ENCODE assay signal across 7 mouse cellular contexts in genomic region chr9:32031950-32032453, GRCm38 (mm10).
DNase-seq lines count a peak whose midpoint lies in the region; ATAC-seq and TF ChIP-seq lines count a peak whose summit lies in the region.

No protein-coding gene starts in this region.

- H3K36me3 ChIP-seq in embryonic facial prominence, embryonic 11.5 days (replicated peaks; ENCODE audit: control insufficient read depth, insufficient read depth, low read depth, low read length): no peaks in the 10 kb centered on the region
- no peaks in the 10 kb centered on the region for H3K36me3 ChIP-seq in limb, embryonic 14.5 days (ENCODE audit: control insufficient read depth, insufficient read depth, low read length)
- no peaks in the 10 kb centered on the region for H3K36me3 ChIP-seq in midbrain, embryonic 16.5 days (ENCODE audit: control insufficient read depth, insufficient read depth, low read length)
- H3K36me3 ChIP-seq in splenic B cell, adult 2 months (ENCODE audit: control insufficient read depth, insufficient read depth, low read length, poor library complexity, severe bottlenecking): no peaks in the 10 kb centered on the region

- WGBS in bone marrow, adult 2 months: 4% methylated on average over 62 of the region's 64 CpGs
- WGBS in embryonic facial prominence, embryonic 11.5 days: under 1% methylated on average over 10 of the region's 64 CpGs
- WGBS in limb, embryonic 14.5 days: under 1% methylated on average over 21 of the region's 64 CpGs
- WGBS in midbrain, embryonic 16.5 days: 0% methylated on average over 40 of the region's 64 CpGs

- peak overlapping the region; percentile 82 for H3K4me2 ChIP-seq in embryonic facial prominence, embryonic 11.5 days (ENCODE audit: low read depth, low read length)
- peak overlapping the region; percentile 88 for H3K4me2 ChIP-seq in limb, embryonic 14.5 days (replicated peaks; ENCODE audit: low read depth, low read length, severe bottlenecking)
- peak overlapping the region; percentile 85 for H3K4me2 ChIP-seq in midbrain, embryonic 16.5 days (ENCODE audit: low read length)

- no peaks in the 10 kb centered on the region for H3K4me1 ChIP-seq in bone marrow, adult 2 months (ENCODE audit: control insufficient read depth, insufficient read depth, low read length)
- H3K4me1 ChIP-seq in embryonic facial prominence, embryonic 11.5 days (ENCODE audit: control insufficient read depth, insufficient read depth, low read length): no peaks in the 10 kb centered on the region
- peaks cover 16% of the 10 kb centered on the region for H3K4me1 ChIP-seq in limb, embryonic 14.5 days (ENCODE audit: control insufficient read depth, insufficient read depth, low read length)
- H3K4me1 ChIP-seq in midbrain, embryonic 16.5 days (ENCODE audit: control insufficient read depth, insufficient read depth, low read length): peaks cover 22% of the 10 kb centered on the region

- no peaks in the 10 kb centered on the region for H3K9me3 ChIP-seq in embryonic facial prominence, embryonic 11.5 days (replicated peaks; ENCODE audit: control insufficient read depth, low read length)
- no peaks in the 10 kb centered on the region for H3K9me3 ChIP-seq in limb, embryonic 14.5 days (ENCODE audit: control insufficient read depth, low read length)
- H3K9me3 ChIP-seq in midbrain, embryonic 16.5 days (replicated peaks; ENCODE audit: control insufficient read depth, low read length, poor library complexity, severe bottlenecking): no peaks in the 10 kb centered on the region

- H3K27me3 ChIP-seq in embryonic facial prominence, embryonic 11.5 days (ENCODE audit: control insufficient read depth, insufficient read depth, low read length): no peaks in the 10 kb centered on the region
- H3K27me3 ChIP-seq in limb, embryonic 14.5 days (ENCODE audit: control insufficient read depth, insufficient read depth, low read length): no peaks in the 10 kb centered on the region
- H3K27me3 ChIP-seq in midbrain, embryonic 16.5 days (ENCODE audit: control insufficient read depth, insufficient read depth, low read depth, low read length): no peaks in the 10 kb centered on the region
- no peaks in the 10 kb centered on the region; the same call in 1 of the 2 replicates for H3K27me3 ChIP-seq in splenic B cell, adult 2 months (ENCODE audit: control insufficient read depth, insufficient read depth, low read length, poor library complexity, severe bottlenecking)

- peak; percentile 93 for DNase-seq in embryonic facial prominence, embryonic 11.5 days (ENCODE audit: low spot score)
- DNase-seq in heart, adult 8-10 months (ENCODE audit: low spot score): peak; percentile 73
- DNase-seq in kidney, adult 9 months: peak; percentile 81
- DNase-seq in limb, embryonic 14.5 days (ENCODE audit: low spot score): peak; percentile 87
- peak; percentile 7 for DNase-seq in splenic B cell, adult 2 months (ENCODE audit: low read depth, low spot score)

- no peak overlapping the region; the same call in 1 of the 2 replicates for H3K27ac ChIP-seq in bone marrow, adult 2 months (ENCODE audit: control insufficient read depth, insufficient read depth, low read depth, low read length, poor library complexity)
- peak overlapping the region; percentile 59; the same call in 1 of the 2 replicates for H3K27ac ChIP-seq in embryonic facial prominence, embryonic 11.5 days (replicated peaks; ENCODE audit: low read depth, low read length)
- H3K27ac ChIP-seq in limb, embryonic 14.5 days (replicated peaks; ENCODE audit: low read depth, low read length): peak overlapping the region; percentile 79
- H3K27ac ChIP-seq in midbrain, embryonic 16.5 days (ENCODE audit: low read length): peak overlapping the region; percentile 95

- H3K4me3 ChIP-seq in bone marrow, adult 2 months (replicated peaks; ENCODE audit: control insufficient read depth, low read depth, low read length): peak overlapping the region; percentile 17
- H3K4me3 ChIP-seq in embryonic facial prominence, embryonic 11.5 days (ENCODE audit: low read depth, low read length): peak overlapping the region; percentile 80
- H3K4me3 ChIP-seq in limb, embryonic 14.5 days (replicated peaks; ENCODE audit: low read length): peak overlapping the region; percentile 82
- peak overlapping the region; percentile 79 for H3K4me3 ChIP-seq in midbrain, embryonic 16.5 days (ENCODE audit: low read depth, low read length)

- TF ChIP-seq CTCF in bone marrow, adult 2 months (IDR thresholded peaks at IDR 0.05; ENCODE audit: control insufficient read depth, insufficient read depth, low read length): no peak

- TF ChIP-seq POLR2A in bone marrow, adult 2 months (IDR thresholded peaks at IDR 0.05; ENCODE audit: borderline replicate concordance, control insufficient read depth, low read depth, low read length): no peak
- TF ChIP-seq POLR2A in limb, embryonic 14.5 days (IDR thresholded peaks at IDR 0.05; ENCODE audit: borderline replicate concordance, extremely low read depth, insufficient read depth, insufficient read length): 0 out of 2 replicates have a peak, but pooled peaks have one; percentile 48

- ATAC-seq in embryonic facial prominence, embryonic 11.5 days (replicated peaks; ENCODE audit: insufficient number of reproducible peaks, low FRiP score, low TSS enrichment, low read depth): peak; percentile 82
- ATAC-seq in limb, embryonic 14.5 days (ENCODE audit: low FRiP score, low read depth): peak; percentile 92
- ATAC-seq in midbrain, embryonic 16.5 days: peak; percentile 90

- H3K9ac ChIP-seq in embryonic facial prominence, embryonic 11.5 days (replicated peaks; ENCODE audit: low read length): peak overlapping the region; percentile 89
- peak overlapping the region; percentile 92 for H3K9ac ChIP-seq in limb, embryonic 14.5 days (ENCODE audit: low read depth, low read length, severe bottlenecking)
- peak overlapping the region; percentile 91 for H3K9ac ChIP-seq in midbrain, embryonic 16.5 days (ENCODE audit: low read depth, low read length)

Comparison
In these comparisons a context has a peak if more than half of its experiments do, and no peak if none do; other contexts are left out.
1. H3K4me3 ChIP-seq: peak in every context shown above with its lines; median percentile 82 in limb, embryonic 14.5 days; 80 in embryonic facial prominence, embryonic 11.5 days; 79 in midbrain, embryonic 16.5 days; 17 in bone marrow, adult 2 months.
2. DNase-seq: peak in every context shown above with its lines; median percentile 93 in embryonic facial prominence, embryonic 11.5 days; 87 in limb, embryonic 14.5 days; 81 in kidney, adult 9 months; 73 in heart, adult 8-10 months; 7 in splenic B cell, adult 2 months.